Mouse (Mus musculus): ENCODE data around the gene Kmt2a. TPM values are rescaled to one million over a fixed set of nuclear protein-coding genes. Genes with fewer than 3 reads are reported as not detected.

Gene Kmt2a
- polyA plus RNA-seq, 1 experiment = 11.7 TPM

GRCm38 (mm10) chr9:44880309-44881081 lies 601 bp downstream of the Kmt2a start:
- peak; percentile 36 for DNase-seq (ENCODE audit: low spot score)

DNA sequence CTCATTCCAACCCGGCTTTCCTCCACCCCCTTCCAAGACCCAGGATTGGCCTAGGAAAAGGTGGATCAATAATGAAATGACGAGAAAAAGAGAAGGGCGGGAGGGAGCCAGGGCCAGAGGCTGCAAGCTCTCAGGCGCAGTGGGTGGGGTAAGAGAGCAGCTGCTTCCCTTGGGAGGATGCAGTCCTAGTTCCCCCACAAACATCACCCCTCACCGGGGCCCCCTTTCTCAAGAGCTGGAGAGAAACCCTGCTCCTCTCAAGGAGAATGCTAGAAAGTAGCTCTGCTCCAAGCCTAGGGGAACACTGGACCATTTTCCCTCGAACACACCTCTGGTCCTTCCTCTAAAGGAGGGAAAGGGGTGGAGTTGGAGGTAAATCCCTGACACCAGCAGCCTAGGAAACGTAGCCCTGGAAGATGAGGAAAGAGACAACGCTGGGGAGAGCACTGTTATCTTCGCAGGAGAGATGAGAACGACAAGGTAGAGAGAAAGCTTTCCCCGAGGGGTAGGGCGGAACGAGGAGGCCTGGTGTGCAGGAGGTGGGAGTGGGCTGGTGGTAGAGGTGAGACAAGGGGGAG lies 1.3 kb downstream of the Kmt2a start:
- no peak for DNase-seq (ENCODE audit: low spot score)

DNA sequence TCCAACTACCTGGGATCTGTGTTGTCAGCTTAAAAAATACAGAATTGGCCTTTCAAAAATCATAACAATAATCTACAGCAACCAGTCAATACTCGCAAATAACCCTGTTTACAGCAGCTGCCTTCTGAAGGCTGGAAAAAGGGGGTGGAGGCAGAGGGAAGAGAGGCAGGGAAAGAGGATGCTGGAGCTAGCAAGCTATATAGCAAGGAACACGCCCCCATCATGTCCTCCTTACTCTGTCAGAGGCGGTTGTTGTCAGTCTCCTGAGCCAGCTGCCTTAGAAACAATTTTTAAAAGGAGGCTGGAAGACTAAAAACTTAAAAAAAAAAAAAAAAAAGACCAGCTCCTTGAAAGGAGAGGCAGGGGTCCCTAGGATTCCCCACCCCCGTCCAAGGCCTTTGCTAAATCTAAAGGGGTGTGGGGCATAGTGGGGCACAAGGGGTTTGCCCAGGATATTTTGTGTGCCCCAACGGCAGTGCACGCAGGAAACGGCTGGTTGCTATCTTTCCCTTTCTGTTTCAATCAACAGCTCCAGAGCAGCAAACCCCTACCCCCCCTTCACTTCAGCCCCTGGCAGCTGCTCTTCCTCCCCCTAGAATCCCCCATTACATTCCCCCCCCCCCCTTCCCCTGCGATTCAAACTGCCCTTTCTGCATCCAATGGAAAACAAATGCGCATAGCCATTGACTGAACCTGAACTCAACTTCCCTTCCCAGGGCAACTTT lies 2.2 kb downstream of the Kmt2a start:
- DNase-seq (ENCODE audit: low spot score) = no peak

DNA sequence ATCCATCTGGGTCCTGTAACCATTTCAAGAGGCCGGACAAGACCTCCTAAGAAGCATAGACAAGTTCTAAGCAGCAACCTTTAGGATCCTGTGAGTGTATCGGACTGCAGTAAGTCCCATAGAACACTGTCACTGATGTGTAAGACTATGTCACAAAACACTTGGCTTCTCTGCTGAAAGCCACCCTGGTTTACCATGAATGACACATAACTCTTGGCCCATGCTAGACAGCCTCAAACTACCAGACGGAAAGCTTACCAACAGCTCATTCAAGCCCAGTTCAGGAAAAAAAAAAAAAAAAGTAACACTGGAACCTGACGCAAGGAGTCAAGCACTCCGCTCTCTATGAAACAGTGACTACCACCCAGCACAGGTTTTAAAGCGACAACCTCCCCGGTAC lies 3.4 kb downstream of the Kmt2a start:
- no peak for DNase-seq (ENCODE audit: low spot score)

DNA sequence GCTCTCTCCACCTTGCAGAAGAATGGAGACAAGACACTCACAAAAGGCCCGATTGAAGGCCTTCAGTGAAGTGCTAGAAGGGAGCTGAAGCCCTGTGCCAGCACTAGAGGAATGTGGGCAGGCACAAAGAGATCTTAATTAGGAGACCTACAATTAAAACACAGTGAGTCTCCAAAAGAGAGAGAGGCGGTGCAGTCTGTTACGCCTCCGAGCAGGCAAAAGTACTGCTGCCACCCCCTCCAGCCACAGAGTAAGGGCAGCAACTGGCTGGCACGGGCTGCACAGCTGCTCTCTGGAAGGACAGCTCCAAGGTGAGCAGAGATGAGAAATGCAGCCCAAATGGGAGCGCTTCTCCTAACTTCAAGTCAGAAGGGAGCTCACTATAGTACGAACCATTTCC lies 5.6 kb downstream of the Kmt2a start:
- no peak for DNase-seq (ENCODE audit: low spot score)

DNA sequence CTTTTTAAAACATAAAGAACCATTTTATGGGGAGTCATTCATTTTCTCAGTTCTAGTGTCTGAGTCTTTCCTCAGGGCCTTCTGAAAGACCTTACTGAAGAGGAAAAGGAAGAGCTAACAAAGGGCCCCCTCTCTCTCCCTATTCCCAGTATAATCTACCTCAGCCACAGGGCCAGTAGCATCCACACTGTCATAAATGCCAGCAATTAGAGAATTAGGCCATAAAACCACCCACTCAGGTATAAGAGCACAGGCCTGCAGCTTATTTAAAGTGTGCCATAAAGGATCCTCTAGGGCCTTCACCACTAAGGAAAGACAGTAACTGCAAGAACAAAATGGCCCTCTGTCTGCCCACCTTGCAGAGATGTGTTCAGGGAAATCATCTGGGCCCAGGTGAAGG lies 6.9 kb downstream of the Kmt2a start:
- DNase-seq (ENCODE audit: low spot score) = no peak

DNA sequence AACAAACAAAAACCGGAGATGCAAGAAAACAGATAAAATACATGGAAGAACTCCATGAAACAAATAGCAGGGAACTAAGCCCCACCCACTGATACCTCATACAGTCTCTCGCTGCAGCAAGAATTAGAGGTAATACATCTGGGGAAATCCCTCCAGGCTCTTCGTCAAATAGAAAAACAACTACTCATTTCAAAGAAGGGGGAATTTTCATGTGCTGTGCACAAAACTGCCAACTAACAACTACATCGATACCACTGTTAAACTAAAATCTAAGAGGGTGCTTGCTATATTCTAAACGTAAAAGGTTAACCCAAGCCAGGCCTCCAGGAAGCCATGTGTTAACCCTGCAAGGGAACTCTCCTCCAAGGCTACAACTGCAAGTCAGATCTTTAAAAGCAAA lies 7.4 kb downstream of the Kmt2a start:
- DNase-seq (ENCODE audit: low spot score) = no peak

GRCm38 (mm10) chr9:44868336-44869094 lies 12.6 kb downstream of the Kmt2a start:
- DNase-seq (ENCODE audit: low spot score) = no peak

DNA sequence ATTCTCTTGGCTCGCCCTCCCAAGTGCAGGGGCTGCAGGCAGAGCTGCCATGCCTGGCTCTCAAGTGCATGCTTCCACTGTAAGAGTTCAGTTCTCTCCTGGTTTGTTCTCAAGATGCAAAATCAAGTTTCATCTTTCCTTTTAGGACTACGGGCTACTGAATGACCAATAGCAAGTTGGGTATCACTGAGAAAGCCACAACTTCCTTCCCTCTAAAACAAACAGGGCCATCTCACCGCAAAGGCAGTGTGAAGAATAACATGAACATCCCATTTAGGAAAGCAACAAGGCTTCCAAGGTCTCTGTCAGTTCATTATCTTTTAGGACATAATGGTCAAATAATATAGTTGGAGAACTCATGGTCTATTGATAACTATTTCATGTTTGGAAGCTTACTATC lies 13.4 kb downstream of the Kmt2a start:
- no peak for DNase-seq (ENCODE audit: low spot score)

DNA sequence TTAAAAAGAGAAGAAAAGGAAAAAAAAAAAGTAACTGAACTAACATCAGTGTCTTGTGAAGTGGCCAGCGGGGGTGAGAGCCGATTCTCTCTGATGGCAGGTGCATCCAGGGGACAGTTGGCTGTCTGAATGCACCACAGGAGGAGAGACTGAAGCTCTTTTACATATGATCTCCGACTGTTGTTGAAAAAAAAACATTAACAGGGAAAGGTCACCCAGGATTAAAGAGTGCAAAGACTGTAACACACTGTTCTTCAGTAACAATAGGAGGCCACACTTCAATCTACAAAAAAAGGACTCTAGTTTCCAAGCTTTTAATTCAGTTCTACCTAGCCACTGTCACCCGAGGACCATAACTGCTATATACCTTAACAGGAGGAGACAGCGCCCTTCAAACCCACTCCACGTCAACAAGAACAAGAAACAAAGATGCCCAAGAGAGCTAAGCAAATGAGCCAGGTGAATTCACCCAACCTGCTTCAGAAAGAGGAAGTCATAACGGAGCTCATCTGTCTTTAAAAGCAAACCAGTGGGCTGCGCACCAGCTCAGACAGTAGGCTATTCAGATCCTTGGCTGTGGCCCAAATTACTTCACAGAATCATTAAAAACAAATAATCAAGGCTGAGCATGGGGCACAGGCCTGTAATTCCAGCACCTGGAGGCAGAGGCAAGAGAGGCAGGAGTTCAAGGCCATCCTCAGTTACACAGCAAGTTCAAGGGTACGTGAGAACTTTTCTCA lies 14.4 kb downstream of the Kmt2a start:
- DNase-seq (ENCODE audit: low spot score) = no peak

DNA sequence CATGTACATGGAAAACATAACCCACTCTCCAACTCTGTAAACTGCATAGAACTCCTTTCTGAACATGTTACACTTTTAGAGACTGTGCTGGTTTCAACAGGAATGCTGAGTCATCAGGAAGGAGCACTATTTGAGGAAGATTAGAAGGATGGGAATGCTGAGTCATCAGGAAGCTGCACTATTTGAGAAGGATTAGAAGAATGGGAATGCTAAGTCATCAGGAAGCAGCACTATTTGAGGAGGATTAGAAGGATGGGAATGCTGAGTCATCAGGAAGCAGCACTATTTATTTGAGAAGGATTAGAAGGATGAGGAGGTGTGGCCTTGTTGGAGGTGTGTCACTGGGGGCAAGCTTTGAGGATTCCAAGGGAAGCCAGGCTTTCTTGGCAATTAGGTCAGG lies 20.0 kb downstream of the Kmt2a start:
- DNase-seq (ENCODE audit: low spot score) = no peak

DNA sequence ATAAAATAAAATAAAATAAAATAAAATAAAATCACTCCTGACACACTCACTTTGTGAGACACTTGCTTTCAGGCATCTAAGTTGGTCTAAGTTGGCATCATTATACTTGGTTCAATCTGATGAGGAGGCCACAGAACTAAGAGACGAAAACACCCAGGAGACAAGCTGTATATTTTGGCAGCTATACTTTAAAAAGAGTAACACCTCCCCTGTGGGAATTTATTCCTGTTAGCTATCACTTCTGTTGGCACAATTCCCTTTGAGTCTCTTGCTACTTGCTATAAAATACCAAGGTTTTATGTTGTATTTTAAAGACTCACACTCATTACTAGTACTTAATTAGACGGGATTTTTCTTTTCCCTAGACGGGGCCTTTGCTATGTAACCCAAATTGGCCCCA lies 22.4 kb downstream of the Kmt2a start:
- DNase-seq (ENCODE audit: low spot score) = no peak

DNA sequence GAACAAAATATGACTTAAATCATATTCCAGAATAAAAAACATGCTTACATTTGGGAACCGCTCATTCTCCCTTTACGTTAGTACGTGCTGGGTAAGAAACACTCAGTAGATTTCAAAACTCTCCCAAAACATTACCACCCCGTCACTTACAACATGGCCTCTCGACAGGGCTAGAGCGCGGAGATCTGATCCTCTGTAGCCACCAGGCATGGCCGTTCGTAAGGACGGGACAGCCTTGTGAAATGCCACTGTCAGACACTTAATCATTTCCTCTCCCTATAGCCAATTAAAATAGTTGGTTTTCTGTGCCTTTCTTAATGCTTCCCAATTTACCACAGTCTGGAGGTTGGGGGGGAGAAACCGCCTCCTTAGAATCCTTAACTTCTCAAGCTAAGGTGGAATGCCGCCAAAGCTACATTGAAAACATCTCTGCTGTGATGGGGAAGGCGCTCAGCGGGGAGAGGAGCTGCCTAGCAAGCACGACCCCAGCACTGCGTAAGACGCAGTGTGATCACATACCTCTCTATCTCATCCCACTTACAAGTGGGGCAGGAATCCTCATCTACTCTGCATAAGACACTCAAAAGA lies 23.6 kb downstream of the Kmt2a start:
- no peak for DNase-seq (ENCODE audit: low spot score)

- no peak for DNase-seq (ENCODE audit: low spot score)
Measured at GRCm38 (mm10) chr9:44855153-44855552, 25.9 kb downstream of the Kmt2a start.

DNA sequence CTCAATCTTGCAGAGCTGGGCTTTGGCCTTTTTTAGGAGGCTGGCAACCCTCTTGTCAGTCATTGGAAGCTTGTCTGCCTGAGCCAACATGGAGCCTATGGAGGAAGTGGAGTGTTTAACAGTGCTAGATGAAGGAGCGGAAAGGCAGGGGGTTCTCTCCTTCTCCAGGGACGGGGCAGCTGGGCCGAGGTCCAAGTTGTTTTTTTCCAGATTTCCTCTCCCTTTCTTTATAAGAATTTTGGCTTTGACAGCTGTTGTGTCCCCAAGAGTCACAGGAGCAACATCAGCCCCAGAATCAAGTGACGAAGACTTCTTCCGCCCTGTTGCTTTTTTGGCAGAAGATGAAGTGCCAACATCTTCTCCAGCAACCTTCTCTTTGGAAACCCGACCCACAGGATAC lies 33.6 kb downstream of the Kmt2a start:
- DNase-seq (ENCODE audit: low spot score) = no peak

DNA sequence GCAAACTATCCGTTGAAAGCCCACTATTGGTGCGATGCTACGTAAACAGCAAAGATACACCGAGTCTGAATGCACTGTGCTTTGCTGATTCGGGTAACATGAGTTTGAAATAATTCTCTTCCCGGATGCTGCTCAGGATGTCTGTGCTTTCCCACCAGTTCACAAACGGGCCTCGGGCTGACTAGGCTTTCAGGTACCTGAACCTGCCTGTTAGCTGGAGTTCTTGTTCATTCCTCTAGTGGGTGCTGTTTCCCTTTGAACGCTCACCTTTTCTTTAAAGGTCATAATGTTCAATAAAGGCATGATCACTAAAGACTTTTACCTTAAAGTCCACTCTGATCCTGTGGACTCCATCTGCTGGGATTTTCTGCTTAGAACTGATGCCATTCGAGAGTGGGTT lies 39.9 kb downstream of the Kmt2a start:
- no peak for DNase-seq (ENCODE audit: low spot score)

DNA sequence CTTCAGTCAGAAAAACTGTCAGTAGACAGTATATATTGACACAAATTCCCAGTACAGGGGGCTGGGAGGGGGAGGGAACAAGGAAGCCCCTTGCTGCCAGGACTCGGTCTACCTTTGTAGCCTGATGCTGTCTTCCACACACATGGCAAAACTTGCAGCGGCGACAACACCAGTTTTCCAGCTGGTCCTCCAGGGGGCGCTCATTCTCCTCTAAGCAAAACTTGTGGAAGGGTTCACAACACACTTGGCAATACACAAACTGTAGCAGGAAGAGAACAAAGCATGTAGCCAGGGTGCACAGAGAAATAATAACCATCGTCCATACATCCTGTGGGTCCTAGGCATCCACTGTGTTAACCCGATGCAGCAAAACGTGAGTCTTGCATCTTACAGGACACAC lies 44.7 kb downstream of the Kmt2a start:
- DNase-seq (ENCODE audit: low spot score) = peak; percentile 51

DNA sequence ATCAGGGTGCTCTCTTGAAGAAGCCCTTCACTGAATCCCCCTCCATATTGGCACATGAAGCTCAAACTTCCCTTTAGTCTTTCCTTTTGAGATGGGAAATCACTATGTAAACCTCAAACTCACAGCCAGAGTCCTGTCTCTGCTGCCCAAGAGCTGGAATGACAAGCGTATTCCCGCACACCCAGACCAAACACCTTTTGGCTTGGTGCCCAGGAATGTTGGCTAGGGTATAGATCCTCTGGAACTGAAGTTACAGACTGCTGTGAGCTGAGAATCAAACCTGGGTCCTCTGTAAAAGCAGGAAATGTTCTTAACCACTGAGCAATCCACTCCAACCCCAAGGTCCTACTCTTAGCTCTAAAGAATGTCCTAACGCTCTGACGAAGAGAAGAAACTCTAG lies 48.7 kb downstream of the Kmt2a start:
- no peak for DNase-seq (ENCODE audit: low spot score)

DNA sequence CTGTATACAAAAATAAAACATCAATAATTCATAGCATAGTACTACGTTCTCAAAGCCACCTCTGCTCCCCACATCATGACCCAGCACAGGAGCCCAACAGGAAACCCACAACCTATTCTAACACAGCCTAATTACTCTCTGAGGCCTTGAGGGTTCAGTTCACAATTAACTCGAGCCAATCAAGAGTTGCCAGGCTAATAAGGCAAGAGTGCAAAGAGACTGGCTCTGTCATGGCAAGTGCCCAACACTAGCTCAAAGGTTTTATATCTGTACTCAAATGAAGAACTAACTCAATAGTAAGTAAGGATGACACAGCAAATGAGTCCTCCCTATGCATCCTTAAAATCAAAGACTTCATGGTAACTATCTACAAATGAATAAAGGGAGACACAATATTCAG lies 50.6 kb downstream of the Kmt2a start:
- DNase-seq (ENCODE audit: low spot score) = no peak

- DNase-seq (ENCODE audit: low spot score) = no peak
Measured at GRCm38 (mm10) chr9:44828944-44829343, 52.2 kb downstream of the Kmt2a start.

GRCm38 (mm10) chr9:44826660-44827059 lies 54.4 kb downstream of the Kmt2a start:
- no peak for DNase-seq (ENCODE audit: low spot score)

Measured in urinary bladder, adult 2 months (tissue).